Mouse (Mus musculus) forelimb bud, embryonic 11.5 days (tissue): ENCODE measurements around the gene Prss32.
"Not testable (repeated sequence)": the region's sequence is repeated elsewhere in the genome, so short reads cannot be mapped to it uniquely, and the experiment has no call there.

ENCODE experiments used
- DNase-seq: peaks from one replicate; pipeline ENCODE4 v3.0.0-alpha.2; 2012; ENCODE audit warnings: low read depth, low spot score

Gene Prss32

DNA sequence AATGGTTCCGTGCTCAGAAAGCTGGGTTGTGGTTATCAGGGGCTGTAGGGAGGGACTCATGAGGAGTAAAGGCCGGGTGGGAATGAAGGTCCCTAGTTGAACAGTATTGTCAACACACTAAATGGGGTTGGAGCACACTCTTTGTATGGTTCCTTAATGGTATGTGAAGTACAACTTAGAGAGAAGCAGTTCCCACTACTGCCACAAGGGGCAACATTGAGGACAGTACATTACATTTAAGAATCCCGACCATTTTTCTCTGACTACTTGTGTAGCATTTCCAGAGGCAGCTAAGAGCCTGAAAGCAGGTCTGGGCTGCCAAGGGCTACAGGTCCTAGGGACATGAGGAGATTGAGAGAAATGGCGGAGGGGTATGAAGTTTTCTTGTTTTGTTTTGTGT lies 2.5 kb upstream of the Prss32 start:
- DNase-seq, result peak; percentile 82

DNA sequence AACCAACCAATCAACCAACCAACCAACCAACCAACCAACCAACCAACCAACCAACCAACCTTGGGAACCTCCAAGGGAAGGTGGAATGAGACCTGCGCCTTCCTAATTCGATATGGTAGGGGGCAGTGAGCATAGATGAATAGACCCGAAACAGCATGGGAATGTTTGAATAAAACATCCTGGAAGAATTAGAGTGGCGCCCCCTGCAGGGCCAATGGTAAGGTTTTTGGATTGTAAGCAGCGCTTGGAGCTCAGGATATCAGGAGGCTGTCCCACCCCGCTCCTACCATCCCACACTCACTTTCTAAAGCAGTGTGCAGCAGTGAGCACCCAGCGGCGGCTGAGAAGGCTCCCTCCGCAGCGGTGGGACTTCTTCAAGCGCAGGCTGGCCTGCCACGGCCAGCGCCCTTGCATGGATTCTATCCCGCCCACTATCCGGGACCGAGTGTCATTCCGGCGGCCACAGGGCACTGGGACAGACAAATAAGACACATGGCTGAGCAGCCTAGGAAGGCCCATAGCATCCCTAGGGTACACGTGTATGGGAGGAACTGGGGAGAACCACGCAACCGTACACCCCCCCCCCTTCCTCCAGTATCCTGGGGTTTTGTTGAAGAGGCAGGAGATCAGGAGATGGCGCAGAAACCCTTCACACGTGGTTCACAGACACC lies 379 bp upstream of the Prss32 start:
- peak; percentile 52 for DNase-seq

DNA sequence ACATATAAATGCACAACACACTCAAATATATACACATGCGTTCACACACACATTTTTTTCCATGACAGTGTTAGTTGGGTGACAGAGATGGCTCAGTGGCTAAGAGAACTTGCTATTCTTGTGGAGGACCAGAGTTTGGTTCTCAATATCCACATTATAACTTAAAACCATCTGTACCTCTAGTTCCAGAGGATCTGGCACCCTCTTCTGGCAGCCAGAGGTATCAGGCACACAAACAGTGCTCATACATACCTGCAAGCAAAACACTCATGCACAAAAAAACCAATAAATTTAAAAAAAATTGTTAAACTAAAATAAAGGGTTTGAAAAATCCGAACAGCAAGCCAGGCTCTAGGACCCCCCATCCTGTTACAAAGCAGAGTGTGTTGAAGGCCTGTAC lies 6.4 kb downstream of the Prss32 start:
- DNase-seq, result no peak

DNA sequence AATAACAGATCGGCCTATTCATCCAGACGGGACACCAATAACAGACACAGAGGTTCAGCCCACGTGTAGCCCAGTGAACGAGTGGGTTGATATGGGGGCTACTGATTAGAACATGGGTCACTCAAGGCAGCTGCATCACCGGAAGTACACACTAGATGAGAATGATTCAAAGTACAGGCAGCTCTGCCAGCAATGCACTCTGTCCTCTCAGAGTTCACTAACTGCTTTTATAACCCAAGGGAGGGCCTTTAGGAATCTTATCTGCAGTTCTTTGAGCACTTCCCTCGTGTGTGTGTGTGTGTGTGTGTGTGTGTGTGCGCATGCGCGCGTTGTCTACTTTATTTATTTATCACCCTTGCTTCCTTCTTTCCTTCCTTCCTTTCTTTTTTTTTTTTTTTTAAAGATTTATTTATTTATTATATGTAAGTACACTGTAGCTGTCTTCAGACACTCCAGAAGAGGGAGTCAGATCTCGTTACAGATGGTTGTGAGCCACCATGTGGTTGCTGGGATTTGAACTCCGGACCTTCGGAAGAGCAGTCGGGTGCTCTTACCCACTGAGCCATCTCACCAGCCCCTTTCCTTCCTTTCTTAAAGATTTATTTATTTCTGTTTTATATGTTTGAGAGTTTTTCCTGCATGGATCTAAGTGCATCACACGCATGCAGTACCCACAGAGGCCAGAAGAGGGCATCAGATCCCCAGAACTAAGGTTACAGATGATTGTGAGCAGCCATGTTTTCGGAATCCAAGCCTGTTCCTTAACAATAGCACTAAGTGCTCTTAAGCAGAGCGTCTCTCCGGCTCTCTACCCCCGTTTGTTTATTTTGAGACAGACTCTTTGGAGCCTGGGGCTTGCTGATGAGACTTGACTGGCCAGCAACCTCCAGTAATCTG lies 7.4 kb downstream of the Prss32 start:
- DNase-seq, result peak; percentile 75

DNA sequence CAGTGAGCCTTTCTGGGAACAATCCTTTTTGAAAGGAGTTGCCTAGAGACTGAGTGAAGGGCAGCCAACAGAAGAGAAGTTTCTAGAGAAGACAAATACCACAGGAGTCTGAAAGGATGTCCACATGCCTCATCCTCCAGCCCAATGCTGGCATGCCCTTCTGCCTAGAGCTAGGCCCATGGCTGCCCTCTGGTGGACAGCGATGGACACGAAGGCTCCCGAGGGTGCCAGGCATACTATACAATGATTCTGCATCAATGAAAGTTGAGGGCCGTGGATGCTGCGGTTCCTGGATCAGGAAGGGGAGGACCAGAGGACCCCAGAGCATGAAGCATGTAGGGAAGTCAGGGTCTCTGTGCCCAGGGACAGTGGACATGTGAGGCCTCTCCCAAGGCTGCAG lies 9.6 kb downstream of the Prss32 start:
- DNase-seq, result peak; percentile 24

DNA sequence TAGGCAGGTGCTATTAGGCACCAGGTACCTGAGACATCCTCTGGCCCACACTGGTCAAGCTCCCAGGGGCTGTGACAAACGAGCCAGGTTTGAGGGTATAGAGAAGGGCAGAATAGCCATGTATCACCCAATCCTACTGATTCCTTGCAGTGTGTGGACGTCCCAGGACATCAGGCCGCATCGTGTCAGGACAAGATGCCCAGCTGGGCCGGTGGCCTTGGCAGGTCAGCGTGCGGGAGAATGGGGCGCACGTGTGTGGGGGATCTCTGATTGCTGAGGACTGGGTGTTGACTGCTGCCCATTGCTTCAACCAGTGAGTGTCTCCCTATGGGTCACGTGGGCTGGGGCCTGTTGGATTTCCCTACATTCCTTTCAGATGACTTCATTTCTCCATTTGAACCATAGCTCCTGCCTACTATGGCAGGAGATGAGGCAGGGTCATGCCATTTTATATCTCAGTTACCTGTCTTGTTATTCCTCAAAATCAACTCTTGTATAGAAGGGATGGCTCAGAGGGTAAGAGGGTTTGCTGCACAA lies 10.6 kb downstream of the Prss32 start:
- no peak for DNase-seq

DNA sequence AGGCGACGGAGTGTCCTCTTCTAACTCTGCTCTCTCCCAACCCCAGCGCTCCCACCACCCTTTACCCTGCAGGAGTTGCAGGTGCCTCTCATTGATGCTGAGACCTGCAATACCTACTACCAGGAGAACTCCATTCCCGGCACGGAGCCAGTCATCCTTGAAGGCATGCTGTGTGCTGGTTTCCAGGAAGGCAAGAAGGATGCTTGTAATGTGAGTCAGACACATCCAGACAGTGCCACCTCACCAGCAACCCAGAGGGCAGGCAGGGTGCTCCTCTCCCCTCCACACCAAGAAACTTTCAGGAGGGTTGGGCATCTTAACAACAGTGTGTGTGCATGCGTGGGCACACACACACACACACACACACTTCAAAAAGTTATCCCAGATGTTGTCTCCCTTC lies 13.5 kb downstream of the Prss32 start:
- DNase-seq, result no peak

DNA sequence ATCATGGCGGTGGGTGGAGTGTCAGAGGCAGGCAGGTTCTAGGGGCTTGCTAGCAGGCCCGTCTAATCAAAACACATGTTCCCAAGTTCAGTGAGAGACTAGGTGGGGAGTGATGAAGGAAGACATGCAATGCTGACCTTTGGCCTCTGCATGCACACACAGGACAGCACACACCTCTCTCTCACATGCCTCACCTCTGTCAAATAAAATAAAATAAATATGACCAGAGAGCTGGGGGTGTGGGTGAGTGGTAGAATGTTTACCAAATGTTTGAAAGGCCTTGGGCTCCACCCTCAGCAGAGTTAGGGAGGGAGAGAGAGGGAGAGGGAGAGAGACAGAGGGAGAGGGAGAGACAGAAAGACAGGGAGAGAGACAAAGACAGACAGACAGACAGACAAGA lies 14.3 kb downstream of the Prss32 start:
- no peak for DNase-seq

DNA sequence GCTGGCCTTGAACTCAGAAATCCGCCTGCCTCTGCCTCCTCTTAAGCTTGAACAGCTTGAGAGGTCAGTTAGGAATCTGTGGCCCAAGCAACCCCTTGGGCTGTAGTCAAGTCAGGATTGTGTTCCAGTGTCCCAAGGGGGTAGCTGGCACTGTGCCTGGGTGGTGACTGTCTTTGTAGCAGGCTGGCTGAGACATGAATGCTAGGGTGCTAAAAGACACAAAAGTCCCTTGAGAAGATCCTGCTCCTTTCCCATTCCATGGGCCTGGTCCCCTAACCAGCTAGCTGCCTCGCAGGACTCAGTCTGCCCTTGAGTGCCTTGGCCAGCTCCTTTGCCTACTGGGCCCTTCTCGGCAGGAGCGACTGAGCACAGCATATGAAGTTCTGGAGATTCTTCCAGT lies 19.3 kb downstream of the Prss32 start:
- no peak for DNase-seq

DNA sequence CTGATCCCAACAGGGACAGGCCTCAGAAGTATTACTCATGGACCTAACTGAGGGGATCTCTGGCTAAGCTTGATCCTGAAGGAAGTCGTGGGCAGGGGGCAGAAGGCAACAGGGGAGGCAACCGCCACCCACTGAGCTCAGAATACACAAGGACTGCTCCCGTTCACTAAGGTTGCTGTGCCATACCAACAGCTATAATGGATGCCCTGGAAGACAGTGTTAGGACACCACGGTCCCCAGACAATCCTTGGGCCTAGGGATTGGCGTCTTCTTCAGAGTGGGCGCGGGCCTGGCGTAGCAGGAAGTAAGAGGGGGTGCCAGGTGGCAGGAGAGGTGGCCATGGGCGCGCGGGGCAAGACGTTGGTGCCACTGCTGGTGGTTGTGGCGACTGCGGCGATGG lies 24.1 kb downstream of the Prss32 start, which contains the start of gene Prss21:
Gene Prss21 (plus strand): TSS at position 301 of the 400 bp plus-strand sequence.
- no peak for DNase-seq

DNA sequence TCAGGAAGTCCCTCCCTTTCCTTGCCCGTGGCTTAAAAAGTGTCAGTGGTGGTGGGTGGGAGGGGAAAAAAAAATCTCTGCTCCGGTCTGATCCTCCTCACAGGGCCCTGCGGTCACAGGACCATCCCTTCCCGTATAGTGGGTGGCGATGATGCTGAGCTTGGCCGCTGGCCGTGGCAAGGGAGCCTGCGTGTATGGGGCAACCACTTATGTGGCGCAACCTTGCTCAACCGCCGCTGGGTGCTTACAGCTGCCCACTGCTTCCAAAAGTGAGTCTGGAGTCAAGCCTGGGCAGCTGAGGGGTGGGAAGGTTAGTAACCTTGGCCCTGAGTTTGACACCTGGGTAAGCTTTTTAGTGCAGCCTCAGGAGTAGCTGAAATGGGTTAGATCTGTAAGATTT lies 24.9 kb downstream of the Prss32 start:
- DNase-seq, result no peak

DNA sequence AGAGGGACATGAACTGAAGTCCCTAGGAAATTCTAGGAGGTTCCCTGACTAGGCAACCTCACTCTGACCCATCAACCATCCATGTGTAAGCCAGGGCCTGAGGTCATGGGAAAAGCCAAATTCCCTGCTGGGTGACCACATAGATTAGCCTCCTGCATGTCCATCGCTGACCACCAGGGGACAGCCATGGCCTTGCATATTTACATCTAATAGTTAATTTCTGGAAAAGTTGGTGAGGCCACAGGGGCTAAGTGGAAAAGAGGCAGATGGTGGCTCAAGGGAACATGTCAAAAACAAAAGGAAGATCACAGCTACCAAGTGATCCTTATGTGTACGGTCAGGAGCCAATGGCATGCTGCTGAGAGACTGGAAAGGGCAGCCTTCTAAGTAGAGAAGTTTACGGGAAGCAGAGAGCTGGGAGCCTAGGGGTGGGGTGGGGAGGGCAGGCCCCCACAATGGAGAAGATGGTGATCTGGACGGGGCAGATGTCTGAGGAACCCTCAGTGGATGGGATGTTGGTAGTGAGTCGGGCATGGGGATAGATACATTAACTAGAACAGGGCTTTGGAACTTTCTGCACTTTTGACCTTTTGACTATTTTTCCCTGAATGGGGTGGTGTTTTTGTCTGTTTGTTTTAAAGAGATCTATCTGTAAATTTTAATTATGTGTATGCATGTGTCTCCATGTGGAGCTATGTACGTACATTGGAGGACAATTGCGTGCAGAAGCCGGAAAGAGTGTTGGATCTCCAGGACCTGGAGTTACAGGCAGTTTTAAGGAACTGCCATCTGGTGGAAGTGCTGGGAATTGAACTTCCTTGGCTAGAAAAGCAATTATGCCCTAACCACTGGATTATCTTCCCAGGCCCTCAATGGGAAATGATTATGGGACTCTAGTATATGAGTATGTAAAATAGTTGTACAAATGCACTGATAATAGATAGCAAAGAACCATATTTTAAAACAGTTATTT lies 30.5 kb downstream of the Prss32 start:
- DNase-seq, result peak; percentile 52

DNA sequence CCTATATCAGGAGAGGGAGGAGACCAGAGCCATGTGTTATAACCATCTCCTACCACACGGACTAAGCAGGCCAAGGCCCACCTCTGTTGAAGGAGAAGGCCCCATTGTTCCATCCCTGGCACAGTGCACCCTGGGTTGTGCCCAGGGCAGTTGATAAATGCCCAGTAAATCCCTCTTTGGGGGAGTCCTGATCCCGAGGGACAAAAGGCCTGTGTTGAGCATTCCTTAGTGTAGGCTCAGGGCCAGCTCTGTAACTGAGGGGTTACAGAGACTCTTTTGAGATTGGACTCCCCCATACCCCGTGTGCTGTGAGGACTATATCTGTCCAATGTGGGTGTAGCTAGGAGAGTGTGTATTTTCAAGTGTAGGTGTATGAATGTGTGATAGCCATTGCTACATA lies 33.1 kb downstream of the Prss32 start:
- DNase-seq, result no peak

DNA sequence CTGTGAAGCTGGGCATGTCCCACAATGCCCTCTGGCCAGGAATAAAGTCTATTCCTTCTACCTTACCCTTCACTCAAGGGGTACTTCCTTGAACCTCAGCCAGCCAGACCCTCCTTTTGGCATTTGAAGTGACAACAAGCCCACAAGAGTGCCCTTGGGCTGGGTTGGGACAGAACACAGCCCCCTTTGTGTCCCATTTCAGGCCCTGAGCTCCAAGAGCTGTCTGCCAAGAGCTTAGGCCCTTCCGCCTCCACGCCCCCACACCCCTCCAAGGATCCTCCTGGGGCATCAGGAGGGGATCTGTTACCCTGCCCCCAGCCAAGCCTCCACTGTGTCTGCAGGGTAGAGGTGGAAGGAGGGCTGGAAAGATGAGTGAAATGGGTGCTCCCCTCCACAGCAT lies 33.5 kb downstream of the Prss32 start:
- no peak for DNase-seq

DNA sequence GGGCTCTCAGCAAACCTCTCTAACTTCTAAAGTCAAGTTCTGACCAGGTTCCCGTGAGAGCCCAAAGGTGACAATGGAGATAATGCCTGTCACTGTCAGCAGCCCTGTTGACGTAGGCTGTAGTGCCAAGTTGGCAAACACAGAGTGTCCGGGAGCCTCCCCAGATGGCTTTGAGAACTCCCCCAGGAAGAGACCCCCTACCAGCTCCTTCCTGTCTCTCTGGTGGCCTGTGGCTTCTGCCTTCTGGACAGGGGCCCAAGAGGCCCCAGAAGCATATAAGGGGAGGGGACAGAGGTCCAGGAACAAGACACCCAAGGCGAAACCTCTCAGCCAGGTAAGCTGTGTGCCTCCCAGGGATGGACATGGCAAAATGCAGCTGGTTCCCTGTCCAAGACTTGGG lies 36.9 kb downstream of the Prss32 start, which contains the start of the genes Dcpp1 and Dcpp2:
Gene Dcpp1 (plus strand): TSS at position 301 of the 400 bp plus-strand sequence.
Gene Dcpp2 (plus strand): TSS at position 305 of the 400 bp plus-strand sequence.
- not testable (repeated sequence) for DNase-seq
